Mouse (Mus musculus): ENCODE measurements at regions not wholly inside any gene's neighbourhood (a gene's known extent, or its start where the extent isn't known, plus 50 kb on each side); places are given as distances from the start of the nearest gene placed in this dataset.

- TF ChIP-seq EP300 (IDR thresholded peaks at IDR 0.05; ENCODE audit: insufficient read depth, low read depth, low read length) (no peak), POLR2A (IDR thresholded peaks at IDR 0.05; ENCODE audit: insufficient read depth, low read depth, low read length) (no peak)
Observed at GRCm38 (mm10) chr1:91674082-91674655, 127.1 kb upstream of the Twist2 start.
